Mouse (Mus musculus) embryo, embryonic 10.5 days (tissue): ENCODE measurements around the gene Fsd2.

Experiments used
- DNase-seq: peaks from one replicate; pipeline ENCODE4 v3.0.0-alpha.2; 2015; ENCODE audit warnings: low spot score

Fsd2 gene

GRCm38 (mm10) chr7:81566892-81567291, at the start of gene Fsd2:
Gene Fsd2 (minus strand): TSS chr7:81566944.
- DNase-seq, result no peak

GRCm38 (mm10) chr7:81615031-81615430, 48.3 kb upstream of the Fsd2 start:
- DNase-seq, result no peak

- DNase-seq, result no peak
These were observed 46.3 kb upstream of the Fsd2 start for GRCm38 (mm10) chr7:81612856-81613635.

- DNase-seq, result peak; percentile 49
These were observed 43.4 kb upstream of the Fsd2 start for GRCm38 (mm10) chr7:81610125-81610524.

- no peak for DNase-seq
These were observed 39.7 kb upstream of the Fsd2 start for GRCm38 (mm10) chr7:81606452-81606851.

GRCm38 (mm10) chr7:81605489-81605888, 38.7 kb upstream of the Fsd2 start:
- DNase-seq, result no peak

GRCm38 (mm10) chr7:81604991-81605390, 38.2 kb upstream of the Fsd2 start:
- no peak for DNase-seq

GRCm38 (mm10) chr7:81599379-81600280, 32.9 kb upstream of the Fsd2 start:
- DNase-seq, result no peak

- DNase-seq, result no peak
These were observed 30.9 kb upstream of the Fsd2 start for GRCm38 (mm10) chr7:81597660-81598059.

GRCm38 (mm10) chr7:81596086-81596485, 29.3 kb upstream of the Fsd2 start:
- no peak for DNase-seq

GRCm38 (mm10) chr7:81595056-81595455, 28.3 kb upstream of the Fsd2 start:
- no peak for DNase-seq

- no peak for DNase-seq
These were observed 26.6 kb upstream of the Fsd2 start for GRCm38 (mm10) chr7:81593387-81593786.

GRCm38 (mm10) chr7:81592686-81593085, 25.9 kb upstream of the Fsd2 start:
- no peak for DNase-seq

- DNase-seq, result no peak
These were observed 20.5 kb upstream of the Fsd2 start for GRCm38 (mm10) chr7:81587238-81587637.

GRCm38 (mm10) chr7:81585326-81585725, 18.6 kb upstream of the Fsd2 start:
- no peak for DNase-seq

- DNase-seq, result no peak
These were observed 16.8 kb upstream of the Fsd2 start for GRCm38 (mm10) chr7:81583512-81583911.

- DNase-seq, result no peak
These were observed 12.6 kb upstream of the Fsd2 start for GRCm38 (mm10) chr7:81579312-81579711.

GRCm38 (mm10) chr7:81578413-81578812, 11.7 kb upstream of the Fsd2 start:
- DNase-seq, result no peak

- DNase-seq, result no peak
These were observed 11.1 kb upstream of the Fsd2 start for GRCm38 (mm10) chr7:81577872-81578271.

GRCm38 (mm10) chr7:81575606-81576005, 8.9 kb upstream of the Fsd2 start:
- no peak for DNase-seq

- no peak for DNase-seq
These were observed 7.1 kb upstream of the Fsd2 start for GRCm38 (mm10) chr7:81573821-81574220.

- DNase-seq, result no peak
These were observed 6.7 kb upstream of the Fsd2 start for GRCm38 (mm10) chr7:81573397-81573796.

GRCm38 (mm10) chr7:81572610-81573268, 6.0 kb upstream of the Fsd2 start:
- no peak for DNase-seq
